Mouse (Mus musculus) limb, embryonic 11.5 days (tissue): Measurements from ENCODE around the gene H2-T3. TPM values are rescaled to one million over a fixed set of nuclear protein-coding genes. Genes with fewer than 3 reads are reported as not detected.
"Not testable (repeated sequence)": the region's sequence is repeated elsewhere in the genome, so short reads cannot be mapped to it uniquely, and the experiment has no call there.

Experiments
- ATAC-seq: fragments of 200-750 bp; cut with Nextera tagmentation; 2 replicates; pipeline ENCODE4 v1.8.0; 2017; ENCODE audit warnings: low read depth; ENCODE audit not compliant: insufficient number of reproducible peaks, low FRiP score, low TSS enrichment
- DNase-seq: peaks from one replicate; pipeline ENCODE4 v3.0.0-alpha.2; 2015; ENCODE audit warnings: low spot score
- H3K27ac ChIP-seq: fragments of 300-500 bp; sonication (generic); replicated peaks from 2 replicates; pipeline ENCODE4 v1.5.1; 2014; ENCODE audit warnings: low read depth, mild to moderate bottlenecking, low read length
- H3K27me3 ChIP-seq: fragments of 300-500 bp; sonication (generic); 2 replicates; pipeline ENCODE4 v1.6.1; 2014; ENCODE audit warnings: mild to moderate bottlenecking, low read length, mixed read lengths; ENCODE audit not compliant: control insufficient read depth, insufficient read depth
- H3K36me3 ChIP-seq: fragments of 300-500 bp; sonication (generic); 2 replicates; pipeline ENCODE4 v1.6.1; 2014; ENCODE audit warnings: mild to moderate bottlenecking, low read length, moderate library complexity, mixed read lengths; ENCODE audit not compliant: control insufficient read depth, insufficient read depth
- H3K4me1 ChIP-seq: fragments of 300-500 bp; sonication (generic); 2 replicates; pipeline ENCODE4 v1.6.1; 2014; ENCODE audit warnings: low read length, mixed read lengths; ENCODE audit not compliant: control insufficient read depth, insufficient read depth
- H3K4me2 ChIP-seq: fragments of 300-500 bp; sonication (generic); 2 replicates; pipeline ENCODE4 v1.6.1; 2014; ENCODE audit warnings: low read depth, mild to moderate bottlenecking, moderate library complexity; ENCODE audit not compliant: severe bottlenecking
- H3K4me3 ChIP-seq: fragments of 300-500 bp; sonication (generic); 2 replicates; pipeline ENCODE4 v1.5.1; 2014; ENCODE audit warnings: low read depth, low read length
- H3K9ac ChIP-seq: fragments of 300-500 bp; sonication (generic); 2 replicates; pipeline ENCODE4 v1.6.1; 2014; ENCODE audit warnings: mild to moderate bottlenecking, low read length
- H3K9me3 ChIP-seq: fragments of 300-500 bp; sonication (generic); 2 replicates; pipeline ENCODE4 v1.6.1; 2016; ENCODE audit warnings: low read length; ENCODE audit not compliant: control insufficient read depth
- WGBS: fragments of 180-500 bp; shearing (Covaris S2); extraction: QIAGEN DNeasy Blood & Tissue Kit; methylation state at CpG from one replicate; pipeline ENCODE4 v1.1.7; 2014; 5-methylcytosine and 5-hydroxymethylcytosine counted together
- polyA plus RNA-seq: library from polyadenylated mRNA; unstranded; fragments of >200 nt; fragmentation: Nextera tagmentation; extraction: Ambion mirVana; gene quantifications from 2 replicates; pipeline ENCODE4 v1.2.1, GENCODE M21; 2014

H2-T3 gene
- polyA plus RNA-seq, 1 experiment from 2014 or later = not detected

DNA sequence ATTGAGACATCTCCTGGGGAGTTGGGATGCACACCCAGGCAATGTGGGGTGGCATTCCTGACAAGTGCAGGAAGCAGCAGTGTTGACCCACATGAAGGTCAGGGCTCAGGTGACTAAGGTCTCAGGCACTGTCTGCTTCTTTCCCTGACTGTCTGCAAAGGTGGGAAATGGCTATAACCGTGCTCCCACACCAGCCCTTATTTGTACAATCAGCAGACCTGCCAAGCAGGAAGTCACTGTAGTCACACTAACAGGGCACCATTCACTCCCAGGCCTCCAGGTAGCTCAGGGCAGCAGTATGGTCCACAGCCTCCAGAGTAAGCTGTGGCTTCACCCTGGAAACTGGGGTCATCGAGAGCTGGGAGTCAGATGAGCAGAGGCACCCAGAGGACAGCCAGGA, 2.3 kb upstream of the H2-T3 start:
- Histone ChIP-seq H3K27ac (no peak overlapping the region), H3K9me3 (no peaks in the 10 kb centered on the region), H3K4me1 (no peaks in the 10 kb centered on the region), H3K4me3 (no peak overlapping the region), H3K36me3 (no peaks in the 10 kb centered on the region), H3K4me2 (no peak overlapping the region), H3K27me3 (peaks cover 16% of the 10 kb centered on the region), H3K9ac (no peak overlapping the region)
- DNase-seq (no peak), ATAC-seq (no peak)
- 82% methylated on average over 2 of the region's 2 CpGs for WGBS

DNA sequence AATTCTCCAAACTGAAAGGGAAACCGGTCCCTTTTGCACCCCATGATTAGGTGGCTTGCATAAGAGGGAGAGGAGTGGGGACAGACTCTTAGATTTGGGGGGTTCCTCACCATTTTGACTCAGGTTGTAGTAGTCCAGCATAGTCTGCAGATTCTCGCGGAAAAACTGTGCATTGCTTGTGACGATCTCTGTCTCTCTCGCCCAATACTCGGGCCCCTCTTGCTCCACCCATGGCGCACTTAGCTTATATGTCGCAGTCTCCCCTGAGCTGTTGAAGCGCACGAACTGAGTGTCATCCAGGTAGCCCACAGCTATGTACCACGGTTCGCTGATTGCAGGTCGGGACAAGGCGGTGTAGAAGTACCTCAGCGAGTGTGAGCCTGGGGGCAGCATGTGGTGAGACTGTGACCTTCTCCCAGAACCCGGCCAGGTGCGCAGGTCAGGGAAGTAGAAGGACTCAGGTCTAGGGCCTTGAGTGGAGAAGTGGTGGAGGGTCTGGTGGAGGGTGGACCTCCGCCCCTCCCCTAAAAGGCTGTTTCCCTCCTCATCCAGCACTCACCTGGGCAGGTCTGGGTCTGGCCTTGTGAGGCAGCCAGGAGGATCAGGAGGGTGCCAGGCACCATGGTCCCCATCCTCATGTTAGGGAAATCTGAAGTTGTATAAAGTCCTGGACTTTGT, 457 bp downstream of the H2-T3 start:
- WGBS = 35% methylated on average over 18 of the region's 18 CpGs
- Histone ChIP-seq H3K4me3 (no peak overlapping the region), H3K9me3 (no peaks in the 10 kb centered on the region), H3K36me3 (no peaks in the 10 kb centered on the region), H3K4me1 (no peaks in the 10 kb centered on the region), H3K27ac (no peak overlapping the region), H3K9ac (no peak overlapping the region), H3K27me3 (peaks cover 16% of the 10 kb centered on the region), H3K4me2 (no peak overlapping the region)
- ATAC-seq (no peak), DNase-seq (no peak)

GRCm38 (mm10) chr17:36187540-36187939, 2.5 kb downstream of the H2-T3 start:
- ATAC-seq (no peak), DNase-seq (no peak)
- no peak overlapping the region for H3K9ac ChIP-seq
- no peak overlapping the region for H3K27ac ChIP-seq
- no peaks in the 10 kb centered on the region for H3K4me1 ChIP-seq
- H3K4me3 ChIP-seq = no peak overlapping the region
- H3K9me3 ChIP-seq = no peaks in the 10 kb centered on the region
- 41% methylated on average over 3 of the region's 3 CpGs for WGBS
- H3K27me3 ChIP-seq = peaks cover 18% of the 10 kb centered on the region
- no peak overlapping the region for H3K4me2 ChIP-seq
- H3K36me3 ChIP-seq = no peaks in the 10 kb centered on the region

- H3K9ac ChIP-seq = no peak overlapping the region
- ATAC-seq (no peak), DNase-seq (no peak)
- no peak overlapping the region for H3K27ac ChIP-seq
- H3K4me1 ChIP-seq = no peaks in the 10 kb centered on the region
- 77% methylated on average over 12 of the region's 12 CpGs for WGBS
- H3K36me3 ChIP-seq = no peaks in the 10 kb centered on the region
- H3K27me3 ChIP-seq = peaks cover 8% of the 10 kb centered on the region; the same call in 1 of the 2 replicates
- no peak overlapping the region for H3K4me3 ChIP-seq
- H3K4me2 ChIP-seq = no peak overlapping the region
- H3K9me3 ChIP-seq = no peaks in the 10 kb centered on the region
Observed at GRCm38 (mm10) chr17:36182212-36182611, 7.9 kb downstream of the H2-T3 start.

DNA sequence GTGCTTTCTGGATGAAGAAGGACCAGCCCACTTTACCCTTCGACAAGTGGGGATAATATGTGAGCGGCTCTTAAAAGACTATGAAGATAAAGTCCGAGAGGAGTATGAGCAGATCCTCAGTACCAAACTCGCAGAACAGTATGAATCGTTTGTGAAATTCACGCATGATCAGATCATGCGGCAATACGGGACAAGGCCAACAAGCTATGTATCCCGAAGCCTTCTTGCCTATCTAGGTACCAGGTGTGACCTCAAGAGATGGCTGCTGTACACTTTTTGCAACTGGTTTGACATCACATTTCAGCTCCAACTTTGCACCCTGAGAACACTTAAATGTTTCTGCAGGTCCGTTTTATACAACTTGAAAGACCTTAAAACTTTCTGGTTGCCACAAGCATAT, 10.6 kb downstream of the H2-T3 start:
- peak overlapping the region; percentile 47; the same call in 1 of the 2 replicates for H3K4me2 ChIP-seq
- not testable (repeated sequence) for H3K27me3 ChIP-seq, H3K36me3 ChIP-seq, ATAC-seq, H3K4me3 ChIP-seq, H3K4me1 ChIP-seq, H3K27ac ChIP-seq, H3K9me3 ChIP-seq, H3K9ac ChIP-seq
- WGBS = 15% methylated on average over 10 of the region's 10 CpGs
- DNase-seq = peak; percentile 33

GRCm38 (mm10) chr17:36178938-36179337, 11.1 kb downstream of the H2-T3 start:
- H3K4me1 ChIP-seq, H3K9me3 ChIP-seq, H3K27ac ChIP-seq, H3K36me3 ChIP-seq, ATAC-seq, H3K9ac ChIP-seq, H3K27me3 ChIP-seq: not testable (repeated sequence)
- peak overlapping the region; percentile 25 for H3K4me3 ChIP-seq
- WGBS = 0% methylated on average over 35 of the region's 40 CpGs
- peak overlapping the region; percentile 47 for H3K4me2 ChIP-seq
- peak; percentile 63 for DNase-seq

DNA sequence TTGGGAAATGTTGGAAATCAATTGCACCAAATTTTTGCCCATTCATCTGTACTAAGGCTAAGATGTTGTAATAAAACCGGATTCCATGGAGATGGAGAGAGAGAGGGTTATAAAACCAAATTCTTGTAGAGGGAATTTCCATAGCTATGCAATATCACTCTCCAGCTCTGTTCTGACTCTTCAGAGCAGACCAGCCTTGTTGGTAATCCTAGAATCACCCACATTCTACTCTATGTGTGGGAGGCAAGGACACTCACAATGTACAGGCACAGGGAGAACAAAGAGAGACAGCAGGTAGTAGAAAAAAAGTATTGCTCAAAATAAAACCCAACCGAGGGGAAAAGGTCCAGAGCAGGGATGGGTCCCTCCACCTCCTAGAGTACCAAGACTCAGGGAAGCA, 14.0 kb downstream of the H2-T3 start:
- not testable (repeated sequence) for H3K27ac ChIP-seq, DNase-seq, H3K4me3 ChIP-seq, H3K4me1 ChIP-seq, H3K4me2 ChIP-seq, H3K36me3 ChIP-seq, H3K9ac ChIP-seq, H3K27me3 ChIP-seq, H3K9me3 ChIP-seq, ATAC-seq
- no CpG with 5 or more reads among the region's 2 CpGs for WGBS

GRCm38 (mm10) chr17:36170287-36170814, 19.7 kb downstream of the H2-T3 start:
- H3K4me2 ChIP-seq = no peak overlapping the region
- DNase-seq (no peak), ATAC-seq (no peak)
- H3K9ac ChIP-seq = no peak overlapping the region
- no peak overlapping the region for H3K27ac ChIP-seq
- no peaks in the 10 kb centered on the region for H3K36me3 ChIP-seq
- no peaks in the 10 kb centered on the region for H3K9me3 ChIP-seq
- H3K27me3 ChIP-seq = peaks cover 35% of the 10 kb centered on the region
- no peaks in the 10 kb centered on the region for H3K4me1 ChIP-seq
- 58% methylated on average over 1 of the region's 1 CpGs for WGBS
- no peak overlapping the region for H3K4me3 ChIP-seq

DNA sequence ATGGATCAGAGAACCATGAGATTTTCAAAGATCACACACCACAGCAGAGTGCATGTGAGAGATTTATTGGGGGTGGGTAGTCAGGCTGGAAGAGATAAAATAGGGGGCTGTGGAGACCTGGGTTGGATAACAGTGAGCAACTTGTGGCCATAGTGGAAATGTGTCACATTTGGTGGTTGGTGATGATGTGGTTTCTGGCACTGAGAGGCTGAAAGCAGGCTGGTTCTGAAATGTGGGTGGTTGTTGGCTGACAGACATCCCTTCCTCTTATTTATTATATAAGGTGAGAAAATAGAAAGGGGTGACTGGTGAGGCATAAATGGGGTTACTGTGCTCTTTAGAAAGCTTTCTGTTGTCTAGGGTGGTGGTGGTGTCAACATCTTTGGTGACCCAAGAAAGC, 20.3 kb downstream of the H2-T3 start:
- DNase-seq = no peak
- Histone ChIP-seq H3K36me3 (no peaks in the 10 kb centered on the region), H3K4me1 (no peaks in the 10 kb centered on the region), H3K9me3 (no peaks in the 10 kb centered on the region), H3K27me3 (peaks cover 41% of the 10 kb centered on the region), H3K9ac (no peak overlapping the region), H3K4me3 (no peak overlapping the region), H3K27ac (no peak overlapping the region), H3K4me2 (no peak overlapping the region)
- ATAC-seq = no peak
